Mouse (Mus musculus) heart, postnatal 36 days (tissue): ENCODE data around the gene Ccdc182. TPM values are rescaled to one million over a fixed set of nuclear protein-coding genes. Genes with fewer than 3 reads are reported as not detected.

Experiments used
- DNase-seq, 2 experiments: peaks; one replicate each; pipeline ENCODE4 v3.0.0; 2021 to 2022
- intact Hi-C: fragments of 180-260 bp; cut with DNase I; formaldehyde crosslinking; loops from one replicate; pipeline ENCODE4 v1.15.1; 2025
- total RNA-seq, 2 experiments: library from RNA; stranded (reverse); gene quantifications; 2 replicates each; pipeline ENCODE4 v1.2.3; 2021

The Ccdc182 gene
- total RNA-seq, 2 experiments from 2014 or later, result not detected

GRCm38 (mm10) chr11:88315393-88315792 is 21.5 kb downstream of the Ccdc182 start:
- intact Hi-C loops, result no loop called here

GRCm38 (mm10) chr11:88318850-88319249 is 25.0 kb downstream of the Ccdc182 start:
- no peak for DNase-seq
- intact Hi-C loops, result no loop called here

More at GRCm38 (mm10) chr11:88315393-88315792, 21.5 kb downstream of the Ccdc182 start:
- no peak for DNase-seq

GRCm38 (mm10) chr11:88327016-88327415 is 33.2 kb downstream of the Ccdc182 start:
- intact Hi-C loops, result no loop called here
- no peak for DNase-seq

- intact Hi-C loops, result no loop called here
- DNase-seq, result no peak
These were observed 35.1 kb downstream of the Ccdc182 start for GRCm38 (mm10) chr11:88328813-88329595.

- intact Hi-C loops, result no loop called here
- DNase-seq, result peak in 1 of 2 experiments; percentile 34
These were observed 36.9 kb downstream of the Ccdc182 start for GRCm38 (mm10) chr11:88330799-88331198.

GRCm38 (mm10) chr11:88331722-88332121 is 37.9 kb downstream of the Ccdc182 start:
- DNase-seq, result no peak
- intact Hi-C loops, result no loop called here

- intact Hi-C loops, result no loop called here
- no peak for DNase-seq
These were observed 38.6 kb downstream of the Ccdc182 start for GRCm38 (mm10) chr11:88332309-88332934.

- DNase-seq, result no peak
- intact Hi-C loops, result no loop called here
These were observed 41.0 kb downstream of the Ccdc182 start for GRCm38 (mm10) chr11:88334893-88335292.

GRCm38 (mm10) chr11:88337926-88338325 is 44.1 kb downstream of the Ccdc182 start:
- intact Hi-C loops, result no loop called here
- no peak for DNase-seq

Other genes with a start within 250 kb of the Ccdc182 start
- gene Srsf1, start 246.7 kb upstream of the Ccdc182 start, total RNA-seq, result 10 to 100 TPM; 80.2 to 99.7 TPM
- 10 to 100 TPM; 45.0 to 46.7 TPM for gene Vezf1, start 225.8 kb upstream of the Ccdc182 start, total RNA-seq
- gene Cuedc1, start 196.0 kb upstream of the Ccdc182 start, total RNA-seq, result 10 to 100 TPM; 47.9 to 54.2 TPM
- 100 to 1,000 TPM; 273 to 312 TPM for gene Mrps23, start 89.7 kb upstream of the Ccdc182 start, total RNA-seq